Mouse (Mus musculus): ENCODE results near the gene Pdzk1. TPM values are rescaled to one million over a fixed set of nuclear protein-coding genes. Genes with fewer than 3 reads are reported as not detected.

Pdzk1 gene
- polyA plus RNA-seq (2012; rRNA removed) = 343 and 414 TPM in 2 replicates

GRCm38 (mm10) chr3:96828984-96829383 lies at the start of gene Pdzk1, which contains the start of gene Cd160:
Pdzk1 (plus strand) TSS chr3:96829284.
Cd160 (minus strand) TSS chr3:96829351.
- Histone ChIP-seq H3K27me3 (replicated peaks; ENCODE audit: control insufficient read depth, insufficient read depth, low read length) (no peaks in the 10 kb centered on the region), H3K27ac (ENCODE audit: insufficient read depth, low read depth, low read length) (peak within 1 kb of the TSS; percentile 99), H3K4me3 (ENCODE audit: insufficient read depth, low read depth, low read length) (peak within 1 kb of the TSS; percentile 93), H3K36me3 (ENCODE audit: control insufficient read depth, insufficient read depth, low read length) (peaks cover 2% of the 10 kb centered on the region; the same call in 1 of the 2 replicates), H3K4me1 (ENCODE audit: control insufficient read depth, insufficient read depth, low read length) (peaks cover 5% of the 10 kb centered on the region; the same call in 1 of the 2 replicates)
- DNase-seq = peak; percentile 22
- 59% methylated on average over 1 of the region's 1 CpGs for WGBS
- TF ChIP-seq CTCF (conservative IDR thresholded peaks at IDR 0.05; ENCODE audit: insufficient read depth, insufficient read length, low read depth, low read length) = no peak
- TF ChIP-seq POLR2A (IDR thresholded peaks at IDR 0.05; ENCODE audit: low read depth, low read length) = no peak

- DNase-seq = no peak
- TF ChIP-seq POLR2A (IDR thresholded peaks at IDR 0.05; ENCODE audit: low read depth, low read length) = no peak
- no peak for TF ChIP-seq CTCF (conservative IDR thresholded peaks at IDR 0.05; ENCODE audit: insufficient read depth, insufficient read length, low read depth, low read length)
- Histone ChIP-seq H3K36me3 (ENCODE audit: control insufficient read depth, insufficient read depth, low read length) (peaks cover 4% of the 10 kb centered on the region), H3K4me1 (ENCODE audit: control insufficient read depth, insufficient read depth, low read length) (peaks cover 1% of the 10 kb centered on the region; the same call in 1 of the 2 replicates), H3K4me3 (ENCODE audit: insufficient read depth, low read depth, low read length) (no peak overlapping the region), H3K27me3 (replicated peaks; ENCODE audit: control insufficient read depth, insufficient read depth, low read length) (no peaks in the 10 kb centered on the region), H3K27ac (ENCODE audit: insufficient read depth, low read depth, low read length) (no peak overlapping the region)
- 81% methylated on average over 8 of the region's 8 CpGs for WGBS
These were observed 46.8 kb upstream of the Pdzk1 start for GRCm38 (mm10) chr3:96782236-96782635.

GRCm38 (mm10) chr3:96787784-96788183 lies 41.3 kb upstream of the Pdzk1 start:
- TF ChIP-seq CTCF (conservative IDR thresholded peaks at IDR 0.05; ENCODE audit: insufficient read depth, insufficient read length, low read depth, low read length) (no peak), POLR2A (IDR thresholded peaks at IDR 0.05; ENCODE audit: low read depth, low read length) (no peak)
- peaks cover 4% of the 10 kb centered on the region for H3K36me3 ChIP-seq (ENCODE audit: control insufficient read depth, insufficient read depth, low read length)
- peaks cover 7% of the 10 kb centered on the region; the same call in 1 of the 2 replicates for H3K4me1 ChIP-seq (ENCODE audit: control insufficient read depth, insufficient read depth, low read length)
- no peaks in the 10 kb centered on the region for H3K27me3 ChIP-seq (replicated peaks; ENCODE audit: control insufficient read depth, insufficient read depth, low read length)
- no peak overlapping the region for H3K27ac ChIP-seq (ENCODE audit: insufficient read depth, low read depth, low read length)
- no peak overlapping the region for H3K4me3 ChIP-seq (ENCODE audit: insufficient read depth, low read depth, low read length)
- 95% methylated on average over 1 of the region's 1 CpGs for WGBS
- DNase-seq = peak; percentile 17

GRCm38 (mm10) chr3:96788506-96788905 lies 40.6 kb upstream of the Pdzk1 start:
- Histone ChIP-seq H3K27me3 (replicated peaks; ENCODE audit: control insufficient read depth, insufficient read depth, low read length) (no peaks in the 10 kb centered on the region), H3K36me3 (ENCODE audit: control insufficient read depth, insufficient read depth, low read length) (peaks cover 4% of the 10 kb centered on the region), H3K27ac (ENCODE audit: insufficient read depth, low read depth, low read length) (peak overlapping the region; percentile 52; the same call in 1 of the 2 replicates), H3K4me1 (ENCODE audit: control insufficient read depth, insufficient read depth, low read length) (peaks cover 7% of the 10 kb centered on the region; the same call in 1 of the 2 replicates), H3K4me3 (ENCODE audit: insufficient read depth, low read depth, low read length) (no peak overlapping the region)
- DNase-seq = peak; percentile 77
- no peak for TF ChIP-seq CTCF (conservative IDR thresholded peaks at IDR 0.05; ENCODE audit: insufficient read depth, insufficient read length, low read depth, low read length)
- no peak for TF ChIP-seq POLR2A (IDR thresholded peaks at IDR 0.05; ENCODE audit: low read depth, low read length)
- 45% methylated on average over 8 of the region's 8 CpGs for WGBS

- H3K4me3 ChIP-seq (ENCODE audit: insufficient read depth, low read depth, low read length) = no peak overlapping the region
- no peak for DNase-seq
- H3K36me3 ChIP-seq (ENCODE audit: control insufficient read depth, insufficient read depth, low read length) = no peaks in the 10 kb centered on the region
- no peaks in the 10 kb centered on the region for H3K27me3 ChIP-seq (replicated peaks; ENCODE audit: control insufficient read depth, insufficient read depth, low read length)
- 69% methylated on average over 11 of the region's 11 CpGs for WGBS
- no peak overlapping the region for H3K27ac ChIP-seq (ENCODE audit: insufficient read depth, low read depth, low read length)
- no peak for TF ChIP-seq POLR2A (IDR thresholded peaks at IDR 0.05; ENCODE audit: low read depth, low read length)
- TF ChIP-seq CTCF (conservative IDR thresholded peaks at IDR 0.05; ENCODE audit: insufficient read depth, insufficient read length, low read depth, low read length) = no peak
- H3K4me1 ChIP-seq (ENCODE audit: control insufficient read depth, insufficient read depth, low read length) = no peaks in the 10 kb centered on the region
These were observed 28.8 kb upstream of the Pdzk1 start for GRCm38 (mm10) chr3:96800254-96800653.

- H3K4me3 ChIP-seq (ENCODE audit: insufficient read depth, low read depth, low read length) = no peak overlapping the region
- H3K36me3 ChIP-seq (ENCODE audit: control insufficient read depth, insufficient read depth, low read length) = no peaks in the 10 kb centered on the region
- no peaks in the 10 kb centered on the region for H3K4me1 ChIP-seq (ENCODE audit: control insufficient read depth, insufficient read depth, low read length)
- no peak for TF ChIP-seq CTCF (conservative IDR thresholded peaks at IDR 0.05; ENCODE audit: insufficient read depth, insufficient read length, low read depth, low read length)
- TF ChIP-seq POLR2A (IDR thresholded peaks at IDR 0.05; ENCODE audit: low read depth, low read length) = no peak
- 63% methylated on average over 1 of the region's 1 CpGs for WGBS
- DNase-seq = no peak
- H3K27me3 ChIP-seq (replicated peaks; ENCODE audit: control insufficient read depth, insufficient read depth, low read length) = no peaks in the 10 kb centered on the region
- H3K27ac ChIP-seq (ENCODE audit: insufficient read depth, low read depth, low read length) = no peak overlapping the region
These were observed 26.9 kb upstream of the Pdzk1 start for GRCm38 (mm10) chr3:96802214-96802613.

GRCm38 (mm10) chr3:96808136-96808535 lies 20.9 kb upstream of the Pdzk1 start:
- TF ChIP-seq POLR2A (IDR thresholded peaks at IDR 0.05; ENCODE audit: low read depth, low read length) (no peak), CTCF (conservative IDR thresholded peaks at IDR 0.05; ENCODE audit: insufficient read depth, insufficient read length, low read depth, low read length) (no peak)
- 84% methylated on average over 3 of the region's 3 CpGs for WGBS
- H3K27ac ChIP-seq (ENCODE audit: insufficient read depth, low read depth, low read length) = no peak overlapping the region
- H3K4me1 ChIP-seq (ENCODE audit: control insufficient read depth, insufficient read depth, low read length) = 0 out of 2 replicates have a peak, but pooled peaks cover under 1% of the 10 kb centered on the region
- DNase-seq = no peak
- H3K27me3 ChIP-seq (replicated peaks; ENCODE audit: control insufficient read depth, insufficient read depth, low read length) = no peaks in the 10 kb centered on the region
- no peaks in the 10 kb centered on the region for H3K36me3 ChIP-seq (ENCODE audit: control insufficient read depth, insufficient read depth, low read length)
- no peak overlapping the region for H3K4me3 ChIP-seq (ENCODE audit: insufficient read depth, low read depth, low read length)

All from kidney, adult 2 months (tissue).